Mouse (Mus musculus): ENCODE data around the gene Add2.

Add2 gene

GRCm38 (mm10) chr6:86141820-86142219 is 113.3 kb downstream of the Add2 start:
- DNase-seq (ENCODE audit: low spot score): peak; percentile 62

DNA sequence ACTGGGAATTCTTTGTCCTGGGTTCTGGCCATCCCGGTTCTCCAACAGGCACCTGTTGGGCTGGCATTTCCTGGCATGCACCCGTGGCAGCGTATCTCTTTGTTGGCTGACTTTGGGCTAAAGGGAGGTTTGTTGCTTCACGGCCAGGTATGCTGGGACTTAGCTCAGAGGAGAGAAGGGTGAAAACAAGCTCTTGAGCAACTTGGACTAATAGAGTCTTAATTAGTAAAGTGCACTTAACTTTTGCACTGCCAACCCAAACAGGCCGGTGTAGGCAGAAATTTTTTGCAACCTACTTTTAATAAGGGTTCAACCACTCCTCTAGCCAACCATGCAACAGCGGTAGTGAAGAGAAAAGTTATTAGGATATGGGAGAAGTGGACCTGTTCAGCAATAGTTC is 116.5 kb downstream of the Add2 start:
- DNase-seq (ENCODE audit: low spot score): no peak

- no peak for DNase-seq (ENCODE audit: low spot score)
These were observed 120.0 kb downstream of the Add2 start for GRCm38 (mm10) chr6:86148518-86148917.

DNA sequence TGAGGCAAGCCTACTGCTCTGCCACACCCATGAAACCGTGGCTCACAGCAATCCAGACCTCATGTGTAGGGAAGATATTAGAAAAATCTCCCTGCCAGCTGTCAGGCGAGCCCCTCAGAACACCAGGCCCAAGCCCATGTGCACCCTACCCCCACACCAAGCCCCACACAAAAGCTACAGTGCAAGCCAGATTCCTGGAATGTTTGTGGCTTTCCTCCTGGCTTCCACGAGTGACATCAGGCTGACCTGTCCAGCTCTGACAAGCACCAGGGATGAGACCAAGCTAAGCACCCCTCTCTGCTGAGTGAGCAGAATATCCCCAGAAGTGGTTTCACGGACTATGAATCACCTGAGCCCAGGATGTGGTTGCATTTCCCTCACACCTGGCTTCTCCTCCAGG is 120.5 kb downstream of the Add2 start:
- no peak for DNase-seq (ENCODE audit: low spot score)

DNA sequence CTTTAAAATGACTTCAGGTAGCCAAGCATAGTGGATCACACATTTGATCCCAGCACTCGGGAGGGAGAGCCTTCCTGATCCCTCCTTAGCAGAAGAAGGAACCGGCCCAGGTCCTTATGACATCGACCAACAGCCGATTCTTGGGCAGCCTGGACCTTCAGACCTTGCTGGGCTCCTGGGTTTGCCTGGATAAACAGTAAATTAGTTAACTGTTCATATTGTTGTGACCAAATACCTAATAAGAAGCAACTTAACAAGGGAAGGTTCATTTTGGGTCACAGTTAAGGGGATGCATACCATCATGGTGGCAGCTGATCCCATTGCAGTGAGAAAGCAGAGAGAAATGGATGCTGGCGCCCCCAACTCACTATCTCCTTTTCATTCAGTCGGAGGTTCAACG is 124.2 kb downstream of the Add2 start:
- DNase-seq (ENCODE audit: low spot score): no peak

DNA sequence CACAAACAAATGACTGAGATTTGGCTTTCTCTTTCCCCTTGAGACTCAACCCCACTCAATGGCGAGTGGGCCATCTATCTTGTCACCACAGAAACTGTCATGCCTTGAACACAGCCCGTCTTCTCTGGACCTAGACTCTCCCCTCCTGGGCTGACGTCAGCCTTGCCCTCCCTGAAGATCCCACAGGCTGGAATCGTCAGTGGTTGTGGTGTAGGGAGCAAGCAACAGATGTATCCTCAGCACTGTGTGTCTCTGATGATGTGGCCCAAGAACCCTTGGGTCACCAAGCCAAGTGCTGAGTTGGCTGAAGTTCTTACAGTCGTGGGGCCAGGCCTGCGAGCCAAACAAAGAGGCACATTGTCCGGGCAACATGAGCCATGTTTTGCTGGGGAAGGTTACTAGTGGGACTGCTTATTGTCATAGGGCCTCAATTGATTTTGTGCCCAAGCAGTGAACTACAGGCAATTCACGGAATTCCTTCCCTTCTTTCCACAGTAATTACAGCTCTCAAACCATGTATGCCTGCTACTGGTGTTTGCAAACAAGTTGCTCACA is 125.0 kb downstream of the Add2 start:
- DNase-seq (ENCODE audit: low spot score): no peak

DNA sequence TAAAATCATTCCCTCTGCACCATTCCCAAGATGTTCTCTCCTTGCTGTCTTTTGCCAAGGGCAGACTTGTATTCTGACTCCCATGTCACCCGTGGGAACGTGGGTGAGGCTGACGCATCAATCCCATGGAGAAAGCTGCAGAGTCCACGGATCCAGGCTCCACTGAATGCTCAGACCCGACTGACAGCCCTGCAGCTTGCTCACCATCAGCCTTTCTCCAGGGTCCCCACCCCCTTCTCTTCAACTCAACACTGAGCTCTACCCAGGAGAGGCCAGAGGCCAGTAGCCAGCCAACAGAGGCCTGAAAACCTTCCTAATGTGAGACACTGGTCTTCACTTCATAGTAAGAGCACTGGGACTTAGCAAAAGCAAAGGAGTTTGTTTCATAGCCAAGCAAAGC is 125.5 kb downstream of the Add2 start:
- DNase-seq (ENCODE audit: low spot score): no peak

DNA sequence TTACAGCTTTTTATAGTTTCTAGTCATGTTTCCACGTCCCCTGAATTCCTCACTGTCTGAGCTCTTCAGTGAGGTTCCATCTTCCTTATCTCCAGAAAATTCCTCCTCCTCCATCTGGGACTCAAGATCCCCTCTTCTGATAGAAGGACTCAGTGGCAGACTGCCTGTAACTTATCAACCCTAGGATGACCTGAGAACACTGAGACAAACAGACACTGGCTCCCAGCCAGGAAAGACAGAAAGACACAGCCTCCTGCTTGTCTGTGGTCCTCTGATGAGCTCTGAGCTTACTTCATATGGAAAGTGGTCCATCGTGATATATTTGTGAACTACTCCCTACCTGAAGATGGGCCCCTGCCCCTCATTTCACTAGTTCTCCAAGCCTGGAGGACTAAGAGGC is 126.0 kb downstream of the Add2 start:
- no peak for DNase-seq (ENCODE audit: low spot score)

DNA sequence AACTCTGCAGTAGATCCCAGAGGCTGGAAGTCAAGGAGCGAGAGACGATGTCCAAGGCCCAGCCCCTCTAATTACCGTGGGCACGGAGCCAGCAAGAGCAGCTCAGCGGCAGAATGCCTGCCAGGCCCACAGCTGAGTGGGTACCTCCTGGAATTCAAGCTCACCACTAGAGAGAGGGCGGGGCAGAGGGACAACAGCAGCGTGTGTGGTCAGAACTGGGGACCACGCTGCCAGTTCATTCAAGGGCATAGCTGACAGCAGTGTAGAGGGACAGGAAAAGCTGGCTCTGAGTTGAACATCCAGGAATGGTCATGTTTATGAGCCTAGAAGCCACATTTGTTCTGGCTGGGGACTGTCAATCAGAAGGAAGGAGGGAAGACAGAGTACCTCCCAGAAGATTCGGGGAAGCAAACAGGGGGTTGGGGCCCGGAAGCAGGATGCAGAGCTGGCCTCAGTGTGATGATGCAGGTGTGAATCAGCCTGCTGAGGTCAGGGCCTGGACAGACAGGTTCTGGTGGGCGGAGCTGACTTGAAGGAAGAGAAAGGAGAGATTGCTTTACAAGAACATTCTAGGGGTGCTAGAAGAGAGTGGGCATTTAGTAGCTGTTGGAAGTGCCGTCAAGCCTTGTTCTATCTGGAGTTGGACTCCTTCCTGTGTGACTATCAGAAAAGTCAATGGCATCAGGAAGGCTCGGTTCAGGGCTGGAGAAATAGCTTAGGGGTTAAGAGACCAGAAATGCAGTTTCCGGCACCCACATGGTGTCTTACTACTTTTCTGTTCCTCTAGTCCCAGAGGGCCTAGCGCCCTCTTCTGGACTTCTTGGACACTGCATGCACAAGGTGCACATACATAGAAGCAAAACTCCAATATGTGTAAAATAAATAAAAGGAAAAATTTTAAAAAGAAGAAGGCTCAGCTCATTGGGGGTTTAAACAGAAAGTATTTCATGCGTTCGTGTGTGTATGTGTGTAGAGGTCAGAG is 129.1 kb downstream of the Add2 start:
- peak; percentile 43 for DNase-seq (ENCODE audit: low spot score)

DNA sequence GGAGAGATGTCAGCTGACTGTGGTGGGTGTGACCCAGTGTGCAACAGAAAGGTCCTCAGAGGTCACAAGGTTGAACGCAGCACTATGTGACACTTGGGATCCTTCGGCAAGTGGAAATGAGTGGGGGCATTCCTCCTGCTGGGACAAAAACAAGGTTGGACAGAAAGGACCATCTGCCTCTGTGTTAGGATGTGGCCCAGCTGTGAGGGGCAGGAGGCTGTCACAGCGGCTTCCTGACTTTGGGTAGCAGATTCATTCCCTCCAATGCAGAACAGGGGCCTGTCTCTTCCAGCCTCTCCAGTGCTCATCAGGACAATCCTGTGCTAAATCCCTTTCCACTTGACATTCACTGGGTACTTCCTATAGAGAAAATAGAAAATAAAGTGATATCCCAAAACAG is 132.4 kb downstream of the Add2 start:
- DNase-seq (ENCODE audit: low spot score): no peak

DNA sequence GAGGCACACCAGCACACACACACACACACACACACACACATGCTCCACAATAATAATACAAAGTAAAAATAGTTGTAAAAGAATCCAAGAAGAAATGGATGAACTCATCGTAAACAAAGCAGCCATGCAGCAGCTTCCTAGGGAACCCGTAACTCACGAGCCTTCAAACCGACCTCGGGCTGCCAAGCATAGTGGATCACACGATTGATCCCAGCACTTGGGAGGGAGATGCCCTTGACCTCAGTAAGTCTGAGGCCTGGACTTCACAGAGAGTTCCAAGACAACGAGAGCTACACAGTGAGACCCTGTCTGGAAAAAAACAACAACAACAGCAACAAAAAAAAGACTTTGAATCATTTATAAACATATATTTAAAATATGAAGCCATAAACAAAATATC is 133.1 kb downstream of the Add2 start:
- no peak for DNase-seq (ENCODE audit: low spot score)

DNA sequence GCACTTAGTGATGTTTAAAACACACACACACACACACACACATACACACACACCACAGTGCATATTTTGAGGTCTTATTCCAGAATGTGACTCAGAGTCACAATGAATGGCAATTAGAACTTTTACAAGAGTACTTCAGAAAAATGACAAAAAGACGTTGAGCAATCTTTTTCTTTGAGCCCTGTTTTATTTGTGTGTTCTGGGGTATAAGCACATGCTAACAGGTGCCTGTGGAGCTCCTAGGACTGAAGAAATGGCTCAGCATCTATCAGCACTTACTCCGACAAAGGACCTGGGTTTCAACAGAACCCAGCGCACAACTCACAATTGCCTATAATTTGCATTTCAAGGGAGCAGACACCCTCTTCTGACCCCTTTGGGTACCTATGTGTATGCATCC is 135.5 kb downstream of the Add2 start:
- no peak for DNase-seq (ENCODE audit: low spot score)

- no peak for DNase-seq (ENCODE audit: low spot score)
These were observed 137.9 kb downstream of the Add2 start for GRCm38 (mm10) chr6:86166426-86166825.

DNA sequence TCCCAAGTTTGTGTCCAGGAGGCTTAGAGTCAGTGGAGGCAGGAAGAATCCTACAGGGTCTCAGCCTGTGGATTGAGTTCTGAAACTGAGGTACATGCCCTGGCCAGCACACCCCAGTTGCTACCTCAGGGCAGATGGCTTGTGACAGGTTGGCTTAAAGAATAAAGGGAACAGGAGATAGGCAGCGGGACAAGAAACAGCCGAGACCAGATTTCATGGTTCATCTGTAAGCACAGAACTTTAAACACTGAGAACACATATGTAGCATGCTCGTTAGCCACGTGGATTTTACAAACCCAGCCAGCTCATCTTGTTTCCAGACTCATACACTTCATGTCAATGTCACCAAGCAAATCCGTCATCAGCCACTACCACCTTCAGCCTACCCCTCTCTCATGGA is 139.4 kb downstream of the Add2 start:
- DNase-seq (ENCODE audit: low spot score): no peak

DNA sequence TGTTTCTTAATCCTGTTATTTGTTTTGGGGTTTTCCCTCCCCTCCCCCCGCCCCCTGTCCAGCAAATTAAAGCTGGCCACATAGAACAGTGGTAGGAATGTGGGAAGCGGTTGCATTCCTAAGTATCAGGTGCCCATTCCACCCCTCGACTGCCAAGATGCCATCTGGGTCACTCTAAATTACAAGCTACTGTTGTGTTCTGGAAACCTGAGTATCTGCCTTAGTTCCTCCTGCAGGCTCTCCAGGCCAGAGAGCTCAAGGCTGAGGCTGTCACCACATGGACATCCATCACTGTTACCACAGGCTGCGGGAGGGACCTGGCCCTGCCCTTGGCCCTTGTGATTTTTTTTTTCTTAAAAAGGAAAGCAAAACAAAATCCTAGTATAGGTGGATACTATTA is 140.7 kb downstream of the Add2 start:
- no peak for DNase-seq (ENCODE audit: low spot score)

Measured in urinary bladder, postnatal 25 days (tissue).